In genomic region chr4:133089802-133090201, GRCm38 (mm10) we compare ENCODE assay signal across 11 mouse cellular contexts. TPM values are rescaled to one million over a fixed set of nuclear protein-coding genes. Genes with fewer than 3 reads are reported as not detected.
DNase-seq lines count a peak whose midpoint lies in the region; ATAC-seq lines count a peak whose summit lies in the region.
"Had no signal": no experiment of that assay in that cellular context is flagged by ENCODE, and none has a peak within 500 bp of the region (broad histone marks: within the 10 kb centered on the region; RNA-seq: fewer than 3 reads in every experiment).

No protein-coding gene starts in this region.

- H3K9me3 ChIP-seq in kidney, embryonic 15.5 days (replicated peaks), result no peaks in the 10 kb centered on the region
- no peaks in the 10 kb centered on the region for H3K9me3 ChIP-seq in embryonic facial prominence, embryonic 15.5 days (replicated peaks)
- H3K9me3 ChIP-seq in hindbrain, embryonic 12.5 days (replicated peaks), result no peaks in the 10 kb centered on the region
- H3K9me3 ChIP-seq in midbrain, embryonic 12.5 days, result no peaks in the 10 kb centered on the region

- H3K4me1 ChIP-seq in kidney, embryonic 15.5 days, result peaks cover 91% of the 10 kb centered on the region
- peaks cover 92% of the 10 kb centered on the region for H3K4me1 ChIP-seq in embryonic facial prominence, embryonic 15.5 days
- peaks cover 80% of the 10 kb centered on the region for H3K4me1 ChIP-seq in hindbrain, embryonic 12.5 days
- H3K4me1 ChIP-seq in midbrain, embryonic 12.5 days, result peaks cover 77% of the 10 kb centered on the region

- no peak overlapping the region for H3K4me3 ChIP-seq in kidney, embryonic 15.5 days (replicated peaks)
- H3K4me3 ChIP-seq in embryonic facial prominence, embryonic 15.5 days (replicated peaks), result no peak overlapping the region
- no peak overlapping the region for H3K4me3 ChIP-seq in hindbrain, embryonic 12.5 days
- H3K4me3 ChIP-seq in midbrain, embryonic 12.5 days, result no peak overlapping the region

- no peaks in the 10 kb centered on the region for H3K36me3 ChIP-seq in kidney, embryonic 15.5 days
- no peaks in the 10 kb centered on the region for H3K36me3 ChIP-seq in embryonic facial prominence, embryonic 15.5 days
- H3K36me3 ChIP-seq in hindbrain, embryonic 12.5 days, result no peaks in the 10 kb centered on the region
- no peaks in the 10 kb centered on the region for H3K36me3 ChIP-seq in midbrain, embryonic 12.5 days

- peak overlapping the region; percentile 95 for H3K27ac ChIP-seq in kidney, embryonic 15.5 days
- H3K27ac ChIP-seq in embryonic facial prominence, embryonic 15.5 days (replicated peaks), result peak overlapping the region; percentile 95
- H3K27ac ChIP-seq in hindbrain, embryonic 12.5 days, result peak overlapping the region; percentile 84
- H3K27ac ChIP-seq in midbrain, embryonic 12.5 days (replicated peaks), result peak overlapping the region; percentile 71; the same call in 1 of the 2 replicates

- ATAC-seq in kidney, embryonic 15.5 days (replicated peaks; ENCODE audit: low FRiP score), result no peak
- ATAC-seq in embryonic facial prominence, embryonic 15.5 days (ENCODE audit: insufficient number of reproducible peaks, low FRiP score, low TSS enrichment, low read depth), result no peak
- no peak for ATAC-seq in hindbrain, embryonic 12.5 days (ENCODE audit: low FRiP score)
- no peak for ATAC-seq in midbrain, embryonic 12.5 days (ENCODE audit: low FRiP score, low read depth)
- ATAC-seq in cerebellum, adult (ENCODE audit: insufficient number of reproducible peaks, low FRiP score, low TSS enrichment), result no peak

- 0 out of 2 replicates have a peak overlapping the region, but pooled peaks have one; percentile 1 for H3K9ac ChIP-seq in kidney, embryonic 15.5 days
- H3K9ac ChIP-seq in embryonic facial prominence, embryonic 15.5 days, result no peak overlapping the region
- H3K9ac ChIP-seq in hindbrain, embryonic 12.5 days, result peak overlapping the region; percentile 41; the same call in 1 of the 2 replicates
- H3K9ac ChIP-seq in midbrain, embryonic 12.5 days (replicated peaks), result no peak overlapping the region

- 67% methylated on average over 4 of the region's 4 CpGs for WGBS in kidney, embryonic 15.5 days
- WGBS in embryonic facial prominence, embryonic 15.5 days, result 64% methylated on average over 4 of the region's 4 CpGs
- 80% methylated on average over 4 of the region's 4 CpGs for WGBS in hindbrain, embryonic 12.5 days
- WGBS in midbrain, embryonic 12.5 days, result 86% methylated on average over 4 of the region's 4 CpGs

- no peaks in the 10 kb centered on the region for H3K27me3 ChIP-seq in kidney, embryonic 15.5 days
- no peaks in the 10 kb centered on the region for H3K27me3 ChIP-seq in embryonic facial prominence, embryonic 15.5 days
- H3K27me3 ChIP-seq in hindbrain, embryonic 12.5 days, result peaks cover 10% of the 10 kb centered on the region; the same call in 1 of the 2 replicates
- peaks cover 41% of the 10 kb centered on the region for H3K27me3 ChIP-seq in midbrain, embryonic 12.5 days

- H3K4me2 ChIP-seq in kidney, embryonic 15.5 days, result 0 out of 2 replicates have a peak overlapping the region, but pooled peaks have one; percentile 36
- H3K4me2 ChIP-seq in embryonic facial prominence, embryonic 15.5 days (replicated peaks), result no peak overlapping the region
- H3K4me2 ChIP-seq in hindbrain, embryonic 12.5 days (replicated peaks), result no peak overlapping the region; the same call in 1 of the 2 replicates
- no peak overlapping the region for H3K4me2 ChIP-seq in midbrain, embryonic 12.5 days (replicated peaks)

- DNase-seq in kidney, adult 18-20 months, result no peak
- no peak for DNase-seq in layer of hippocampus, adult 9-10 months (ENCODE audit: low spot score)
- no peak for DNase-seq in cerebellum, postnatal 25 days
- DNase-seq: adrenal gland, postnatal 25 days; gastrocnemius, postnatal 36 days; right cerebral cortex, postnatal 4 days had no signal

RNA-seq across cellular contexts. Expression of gene Wasf2, which starts 40.5 kb away (rescaled TPM):
- 107 and 109 TPM in 2 replicates for polyA plus RNA-seq in kidney, embryonic 15.5 days (2015; fragmentation: Nextera tagmentation; extraction: Ambion mirVana)
- polyA plus RNA-seq in embryonic facial prominence, embryonic 15.5 days (2015; fragmentation: Nextera tagmentation; extraction: Ambion mirVana), result 116 and 118 TPM in 2 replicates
- 49.0 and 49.1 TPM in 2 replicates for polyA plus RNA-seq in hindbrain, embryonic 12.5 days (2016; fragmentation: Nextera tagmentation; extraction: Ambion mirVana)
- 43.5 and 50.0 TPM in 2 replicates for polyA plus RNA-seq in midbrain, embryonic 12.5 days (2016; fragmentation: Nextera tagmentation; extraction: Ambion mirVana)

Comparison
In these comparisons a context has a peak if more than half of its experiments do, and no peak if none do; other contexts are left out.
1. H3K9ac ChIP-seq: peak in kidney, embryonic 15.5 days (single experiment) and hindbrain, embryonic 12.5 days (single experiment); none in embryonic facial prominence, embryonic 15.5 days (single experiment) and midbrain, embryonic 12.5 days (single experiment).
2. Peak in every context shown above with its lines, with median percentiles within 50 percentile points of each other: H3K27ac ChIP-seq.